Mouse (Mus musculus) CD4-positive, CD25-positive, alpha-beta regulatory T cell, adult 2 months (primary cell): Measurements from ENCODE around the gene Crnkl1.
"Not testable (repeated sequence)": the region's sequence is repeated elsewhere in the genome, so short reads cannot be mapped to it uniquely, and the experiment has no call there.

Experiments used
- DNase-seq: peaks from one replicate; pipeline ENCODE4 v3.0.0-alpha.2; 2012; ENCODE audit warnings: low read depth, low spot score

The Crnkl1 gene

GRCm38 (mm10) chr2:145920941-145921650 is 13.7 kb downstream of the Crnkl1 start:
- DNase-seq, result no peak

GRCm38 (mm10) chr2:145905884-145906283 is 28.9 kb downstream of the Crnkl1 start:
- DNase-seq, result not testable (repeated sequence)

- peak; percentile 81 for DNase-seq
Measured at GRCm38 (mm10) chr2:145905156-145905555, 29.7 kb downstream of the Crnkl1 start.

- DNase-seq, result peak; percentile 23
Measured at GRCm38 (mm10) chr2:145903983-145904616, 30.7 kb downstream of the Crnkl1 start.

GRCm38 (mm10) chr2:145903061-145903901 is 31.5 kb downstream of the Crnkl1 start:
- peak; percentile 92 for DNase-seq

- no peak for DNase-seq
Measured at GRCm38 (mm10) chr2:145901861-145902260, 33.0 kb downstream of the Crnkl1 start, which contains the start of gene Naa20. TSS of gene Naa20 (plus strand) at chr2:145902099.

- DNase-seq, result not testable (repeated sequence)
Measured at GRCm38 (mm10) chr2:145900318-145900717, 34.5 kb downstream of the Crnkl1 start.

GRCm38 (mm10) chr2:145898106-145898505 is 36.7 kb downstream of the Crnkl1 start:
- no peak for DNase-seq

GRCm38 (mm10) chr2:145893756-145894155 is 41.1 kb downstream of the Crnkl1 start:
- no peak for DNase-seq

GRCm38 (mm10) chr2:145890571-145890970 is 44.2 kb downstream of the Crnkl1 start:
- no peak for DNase-seq

GRCm38 (mm10) chr2:145888766-145889480 is 45.9 kb downstream of the Crnkl1 start:
- no peak for DNase-seq

GRCm38 (mm10) chr2:145887937-145888765 is 46.7 kb downstream of the Crnkl1 start:
- DNase-seq, result no peak

GRCm38 (mm10) chr2:145884913-145885785 is 49.7 kb downstream of the Crnkl1 start:
- DNase-seq, result no peak

- DNase-seq, result no peak
Measured at GRCm38 (mm10) chr2:145884036-145884912, 50.5 kb downstream of the Crnkl1 start.

- peak; percentile 41 for DNase-seq
Measured at GRCm38 (mm10) chr2:145882398-145882797, 52.4 kb downstream of the Crnkl1 start.

- DNase-seq, result no peak
Measured at GRCm38 (mm10) chr2:145881932-145882331, 52.9 kb downstream of the Crnkl1 start.

GRCm38 (mm10) chr2:145880887-145881747 is 53.7 kb downstream of the Crnkl1 start:
- DNase-seq, result no peak

- DNase-seq, result no peak
Measured at GRCm38 (mm10) chr2:145877191-145877590, 57.6 kb downstream of the Crnkl1 start.
